Mouse (Mus musculus) A20 (cell line): ENCODE data around the gene Lyar.

Source experiments
- DNase-seq: peaks from one replicate; pipeline ENCODE4 v3.0.0-alpha.2; 2011; ENCODE audit warnings: low read depth, low spot score

Gene Lyar

DNA sequence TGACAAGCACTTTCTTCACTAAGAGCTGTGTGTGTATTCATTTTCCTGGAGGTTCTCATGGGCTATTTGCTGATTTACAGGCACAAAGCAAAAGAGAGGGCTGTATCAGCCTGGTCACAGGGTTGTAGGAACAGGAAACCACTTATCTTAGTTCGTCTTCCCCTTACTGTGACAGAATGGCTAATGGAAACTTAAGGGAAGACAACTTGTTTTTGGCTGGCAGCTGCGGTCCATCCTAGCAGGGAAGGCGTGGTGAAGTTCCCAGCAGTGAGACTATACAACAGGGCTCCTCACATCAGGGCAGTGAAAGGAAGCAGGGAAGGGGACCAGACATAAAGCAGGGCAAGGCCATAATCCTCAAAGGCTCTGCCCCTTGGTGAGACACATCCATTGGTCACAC, 35.4 kb downstream of the Lyar start:
- DNase-seq: no peak

- no peak for DNase-seq
These were observed 36.3 kb downstream of the Lyar start for GRCm38 (mm10) chr5:38256551-38256950.

DNA sequence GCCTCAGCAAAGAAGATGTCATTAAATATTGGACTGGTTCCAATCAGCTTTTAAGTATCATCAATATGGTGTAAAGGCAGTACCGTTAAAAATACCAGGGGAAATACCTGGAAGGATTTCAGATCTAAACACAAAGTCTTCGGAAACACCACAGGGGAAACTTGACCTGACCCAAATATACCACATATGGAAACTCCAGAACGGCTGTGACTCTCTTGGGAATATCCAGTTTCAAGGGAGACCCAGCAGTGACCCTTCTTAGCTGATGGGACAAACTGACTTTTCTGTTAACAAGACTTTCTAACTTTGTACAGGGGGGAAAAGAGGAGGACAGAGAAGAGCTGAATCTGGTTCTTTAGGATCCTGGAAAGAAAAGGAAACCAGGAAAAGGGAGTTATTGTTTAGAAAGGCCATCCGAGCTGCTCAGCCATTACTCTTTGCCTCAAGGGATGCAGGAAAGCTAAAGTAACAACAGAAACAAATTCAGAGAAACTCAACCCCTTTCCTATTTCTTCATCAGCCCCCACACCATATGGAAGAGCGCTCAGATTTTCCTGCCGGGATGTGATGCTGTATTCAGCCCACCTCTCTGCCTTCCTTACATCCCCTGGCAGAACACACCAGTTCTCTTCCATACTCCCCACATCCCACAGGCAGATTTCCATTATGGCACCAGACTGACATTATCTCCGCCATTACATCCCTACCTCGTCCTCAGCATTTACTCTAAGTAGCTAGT, 37.9 kb downstream of the Lyar start:
- no peak for DNase-seq

GRCm38 (mm10) chr5:38258773-38259146, 38.5 kb downstream of the Lyar start:
- no peak for DNase-seq

DNA sequence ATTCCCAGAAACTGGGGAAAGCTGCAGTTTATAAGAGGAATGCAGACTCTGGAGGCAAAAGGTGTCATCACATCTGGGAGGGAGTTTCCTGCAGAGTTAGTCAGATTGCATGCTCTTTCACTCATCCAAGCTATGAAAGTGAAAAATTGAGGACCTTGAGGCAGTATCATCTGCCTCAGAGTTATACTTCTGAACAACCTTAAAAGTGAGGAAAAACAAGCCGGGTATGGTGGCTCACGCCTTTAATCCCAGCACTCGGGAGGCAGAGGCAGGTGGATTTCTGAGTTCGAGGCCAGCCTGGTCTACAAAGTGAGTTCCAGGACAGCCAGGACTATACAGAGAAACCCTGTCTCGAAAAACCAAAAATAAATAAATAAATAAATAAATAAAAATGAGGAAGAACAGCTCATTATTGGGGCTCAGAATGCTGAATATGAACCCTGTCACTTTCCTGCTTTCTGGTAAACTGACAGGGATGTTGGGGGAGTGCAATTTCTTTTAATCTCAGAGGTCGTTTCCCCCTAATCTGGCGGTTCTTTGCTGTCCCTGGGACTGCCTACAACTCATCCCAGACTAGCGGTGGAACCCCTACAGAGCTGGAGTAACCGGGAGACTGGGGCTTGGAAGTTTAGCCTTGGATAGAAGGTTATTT, 39.3 kb downstream of the Lyar start:
- DNase-seq: peak; percentile 19

DNA sequence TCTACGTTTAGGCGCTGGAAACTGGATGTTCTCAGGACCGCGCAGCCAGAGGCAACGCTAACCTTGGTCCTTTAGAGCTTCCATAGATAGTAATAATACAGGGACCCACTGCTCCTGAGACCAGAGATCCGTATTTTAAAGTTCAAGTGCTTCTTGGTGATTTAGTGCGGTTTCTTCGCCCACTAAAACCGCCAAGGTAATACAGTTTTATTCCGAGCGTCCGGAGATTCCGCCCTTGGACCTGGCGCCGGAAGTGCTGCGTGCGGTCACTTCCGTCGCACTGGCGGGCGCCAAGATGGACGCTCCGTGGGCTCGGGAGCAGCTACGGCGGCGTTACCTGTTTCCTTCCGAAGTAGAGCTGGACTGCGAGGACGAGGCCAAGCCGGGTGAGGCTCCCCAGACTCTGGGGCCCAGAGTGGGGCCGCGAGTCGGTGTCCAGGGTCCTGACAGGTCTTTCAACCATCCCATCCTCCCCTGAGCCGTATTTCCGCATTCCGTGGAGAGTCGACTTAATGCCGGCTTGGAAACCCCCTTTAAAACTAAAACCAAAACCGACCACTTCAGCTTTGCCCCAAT, 39.9 kb downstream of the Lyar start, which contains the start of gene Tmem128:
Tmem128 (plus strand) TSS at position 79 of the 576 bp plus-strand sequence.
- peak; percentile 78 for DNase-seq

DNA sequence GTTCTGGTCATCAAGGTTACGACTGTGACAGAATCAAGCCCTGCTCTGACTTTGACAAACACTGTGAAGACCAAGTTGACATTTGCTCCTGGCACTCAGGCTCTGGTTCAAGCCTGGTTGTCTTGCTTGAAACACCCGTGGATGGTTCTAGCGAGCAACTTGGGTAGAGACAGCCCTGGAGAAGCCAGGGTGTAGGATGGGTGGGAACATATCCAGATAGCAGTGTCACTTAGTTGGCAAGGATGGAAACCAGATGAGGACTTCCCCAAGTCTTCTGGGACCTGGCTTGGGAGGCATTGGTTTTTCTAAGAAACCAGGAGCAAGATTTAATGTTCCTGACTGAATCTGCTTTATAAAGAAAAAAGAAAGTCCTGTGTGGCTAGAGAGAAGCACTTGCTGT, 50.7 kb downstream of the Lyar start:
- DNase-seq: no peak

DNA sequence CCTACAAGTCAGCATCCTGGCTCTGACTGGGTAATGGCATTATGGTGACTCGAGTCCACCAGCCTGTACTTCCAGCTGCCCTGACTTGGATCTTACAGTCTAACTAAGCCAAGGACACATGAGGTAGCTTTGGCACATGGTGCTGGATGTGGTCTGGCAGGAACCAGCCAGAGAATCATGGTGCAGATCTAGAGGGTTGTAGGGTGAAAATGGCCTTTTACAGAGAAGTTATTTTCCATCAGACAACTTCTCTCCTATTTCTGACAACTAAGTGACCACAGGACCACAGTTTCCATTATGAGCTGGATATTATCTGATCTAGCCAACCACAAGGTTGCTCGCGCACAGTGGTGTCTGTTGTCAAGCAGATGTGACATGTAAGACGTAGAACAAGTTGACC, 53.6 kb downstream of the Lyar start:
- no peak for DNase-seq

DNA sequence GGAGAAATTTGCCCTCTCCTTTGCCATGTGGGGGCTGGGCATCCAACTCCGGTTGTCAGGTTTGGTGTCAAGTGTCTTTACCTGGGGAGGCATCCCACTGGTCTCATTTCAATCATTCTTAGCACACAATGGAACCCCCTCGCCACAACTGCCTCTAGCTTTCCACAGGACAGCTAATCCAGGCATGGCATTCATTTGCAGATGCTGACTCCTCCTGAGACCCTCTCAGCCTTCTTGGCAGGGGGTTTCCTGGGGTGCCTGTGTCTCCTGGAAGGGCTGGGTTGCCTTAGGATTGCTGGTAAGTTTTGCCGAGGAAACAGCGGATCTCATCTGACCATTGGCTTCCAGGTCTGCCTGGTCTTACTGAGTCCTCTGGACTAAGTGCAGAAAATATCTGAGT, 55.5 kb downstream of the Lyar start, which contains the start of gene Otop1:
Otop1 (plus strand) TSS at position 202 of the 400 bp plus-strand sequence.
- DNase-seq: no peak

DNA sequence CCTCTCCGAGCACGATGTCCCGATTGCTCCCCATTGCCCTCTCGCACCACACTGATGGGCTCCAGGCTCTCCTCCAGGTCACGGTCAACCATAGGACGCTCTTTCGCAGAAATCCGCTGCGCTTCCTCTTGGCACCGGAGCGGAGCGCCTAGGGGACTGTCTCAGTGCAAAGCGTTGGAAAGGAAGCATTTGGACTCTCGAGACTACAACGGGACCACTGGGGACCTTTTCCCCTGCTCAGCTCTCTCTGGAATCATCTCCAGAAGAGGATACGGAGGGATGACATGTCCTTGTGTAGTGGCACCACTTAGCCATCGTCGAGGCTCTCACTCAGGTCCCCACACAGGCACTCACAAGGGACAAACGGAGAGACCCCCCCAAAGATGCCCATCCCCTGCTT, 56.2 kb downstream of the Lyar start:
- DNase-seq: no peak

- no peak for DNase-seq
These were observed 57.0 kb downstream of the Lyar start for GRCm38 (mm10) chr5:38277098-38277866.

- no peak for DNase-seq
These were observed 57.8 kb downstream of the Lyar start for GRCm38 (mm10) chr5:38277936-38278600.

GRCm38 (mm10) chr5:38280075-38280474, 59.8 kb downstream of the Lyar start:
- no peak for DNase-seq
